Mouse (Mus musculus): ENCODE measurements around the gene Gm20683. TPM values are rescaled to one million over a fixed set of nuclear protein-coding genes. Genes with fewer than 3 reads are reported as not detected.

Gm20683 gene
- polyA plus RNA-seq, 1 experiment from 2014 or later, result 1.4 TPM

GRCm38 (mm10) chr17:25795609-25796092 lies 45.9 kb downstream of the Gm20683 start, which contains the start of gene AC134908.4:
TSS of gene AC134908.4 (minus strand) at chr17:25795659.
- H3K9ac ChIP-seq (replicated peaks; ENCODE audit: low read depth, low read length), result peak within 1 kb of the TSS; percentile 61
- WGBS, result 25% methylated on average over 6 of the region's 6 CpGs
- no peak within 1 kb of the TSS; the same call in 1 of the 2 replicates for H3K27ac ChIP-seq (ENCODE audit: low read length)
- H3K36me3 ChIP-seq (ENCODE audit: control insufficient read depth, insufficient read depth, low read length), result no peaks in the 10 kb centered on the region; the same call in 1 of the 2 replicates
- H3K4me1 ChIP-seq (ENCODE audit: control insufficient read depth, insufficient read depth, low read length), result peaks cover 36% of the 10 kb centered on the region
- no peaks in the 10 kb centered on the region for H3K27me3 ChIP-seq (ENCODE audit: control insufficient read depth, insufficient read depth, low read length)
- peak within 1 kb of the TSS; percentile 93 for H3K4me2 ChIP-seq (replicated peaks; ENCODE audit: low read depth, low read length)
- H3K4me3 ChIP-seq (ENCODE audit: low read depth, low read length), result peak within 1 kb of the TSS; percentile 79
- no peak for ATAC-seq (ENCODE audit: insufficient number of reproducible peaks, insufficient read depth, low FRiP score, low read depth)
- no peaks in the 10 kb centered on the region for H3K9me3 ChIP-seq (ENCODE audit: control insufficient read depth, low read depth, low read length)

- Histone ChIP-seq H3K4me3 (ENCODE audit: low read depth, low read length) (peak overlapping the region; percentile 79; the same call in 1 of the 2 replicates), H3K36me3 (ENCODE audit: control insufficient read depth, insufficient read depth, low read length) (no peaks in the 10 kb centered on the region; the same call in 1 of the 2 replicates), H3K9me3 (ENCODE audit: control insufficient read depth, low read depth, low read length) (no peaks in the 10 kb centered on the region), H3K9ac (replicated peaks; ENCODE audit: low read depth, low read length) (0 out of 2 replicates have a peak overlapping the region, but pooled peaks have one; percentile 6), H3K27ac (ENCODE audit: low read length) (no peak overlapping the region), H3K4me2 (replicated peaks; ENCODE audit: low read depth, low read length) (peak overlapping the region; percentile 93), H3K27me3 (ENCODE audit: control insufficient read depth, insufficient read depth, low read length) (no peaks in the 10 kb centered on the region), H3K4me1 (ENCODE audit: control insufficient read depth, insufficient read depth, low read length) (peaks cover 38% of the 10 kb centered on the region)
- ATAC-seq (ENCODE audit: insufficient number of reproducible peaks, insufficient read depth, low FRiP score, low read depth), result no peak
- 81% methylated on average over 17 of the region's 17 CpGs for WGBS
Measured at GRCm38 (mm10) chr17:25794998-25795397, 46.6 kb downstream of the Gm20683 start.

GRCm38 (mm10) chr17:25794197-25794596 lies 47.4 kb downstream of the Gm20683 start:
- no peaks in the 10 kb centered on the region for H3K27me3 ChIP-seq (ENCODE audit: control insufficient read depth, insufficient read depth, low read length)
- peaks cover 38% of the 10 kb centered on the region for H3K4me1 ChIP-seq (ENCODE audit: control insufficient read depth, insufficient read depth, low read length)
- peaks cover 7% of the 10 kb centered on the region for H3K36me3 ChIP-seq (ENCODE audit: control insufficient read depth, insufficient read depth, low read length)
- H3K4me2 ChIP-seq (replicated peaks; ENCODE audit: low read depth, low read length), result 0 out of 2 replicates have a peak overlapping the region, but pooled peaks have one; percentile 7
- peak overlapping the region; percentile 98; the same call in 1 of the 2 replicates for H3K27ac ChIP-seq (ENCODE audit: low read length)
- no peak overlapping the region for H3K4me3 ChIP-seq (ENCODE audit: low read depth, low read length)
- no peak overlapping the region for H3K9ac ChIP-seq (replicated peaks; ENCODE audit: low read depth, low read length)
- H3K9me3 ChIP-seq (ENCODE audit: control insufficient read depth, low read depth, low read length), result no peaks in the 10 kb centered on the region
- no peak for ATAC-seq (ENCODE audit: insufficient number of reproducible peaks, insufficient read depth, low FRiP score, low read depth)
- WGBS, result 80% methylated on average over 13 of the region's 13 CpGs

GRCm38 (mm10) chr17:25792615-25793014 lies 48.9 kb downstream of the Gm20683 start, which contains the start of gene Fam173a:
TSS of gene Fam173a (minus strand) at chr17:25792901.
- peak within 1 kb of the TSS; percentile 98 for H3K27ac ChIP-seq (ENCODE audit: low read length)
- H3K4me1 ChIP-seq (ENCODE audit: control insufficient read depth, insufficient read depth, low read length), result peaks cover 37% of the 10 kb centered on the region
- peak; percentile 76 for ATAC-seq (ENCODE audit: insufficient number of reproducible peaks, insufficient read depth, low FRiP score, low read depth)
- WGBS, result under 1% methylated on average over 14 of the region's 14 CpGs
- peak within 1 kb of the TSS; percentile 85 for H3K4me2 ChIP-seq (replicated peaks; ENCODE audit: low read depth, low read length)
- no peaks in the 10 kb centered on the region for H3K27me3 ChIP-seq (ENCODE audit: control insufficient read depth, insufficient read depth, low read length)
- peaks cover 11% of the 10 kb centered on the region for H3K36me3 ChIP-seq (ENCODE audit: control insufficient read depth, insufficient read depth, low read length)
- H3K9ac ChIP-seq (replicated peaks; ENCODE audit: low read depth, low read length), result peak within 1 kb of the TSS; percentile 54
- H3K4me3 ChIP-seq (ENCODE audit: low read depth, low read length), result peak within 1 kb of the TSS; percentile 85
- no peaks in the 10 kb centered on the region for H3K9me3 ChIP-seq (ENCODE audit: control insufficient read depth, low read depth, low read length)

DNA sequence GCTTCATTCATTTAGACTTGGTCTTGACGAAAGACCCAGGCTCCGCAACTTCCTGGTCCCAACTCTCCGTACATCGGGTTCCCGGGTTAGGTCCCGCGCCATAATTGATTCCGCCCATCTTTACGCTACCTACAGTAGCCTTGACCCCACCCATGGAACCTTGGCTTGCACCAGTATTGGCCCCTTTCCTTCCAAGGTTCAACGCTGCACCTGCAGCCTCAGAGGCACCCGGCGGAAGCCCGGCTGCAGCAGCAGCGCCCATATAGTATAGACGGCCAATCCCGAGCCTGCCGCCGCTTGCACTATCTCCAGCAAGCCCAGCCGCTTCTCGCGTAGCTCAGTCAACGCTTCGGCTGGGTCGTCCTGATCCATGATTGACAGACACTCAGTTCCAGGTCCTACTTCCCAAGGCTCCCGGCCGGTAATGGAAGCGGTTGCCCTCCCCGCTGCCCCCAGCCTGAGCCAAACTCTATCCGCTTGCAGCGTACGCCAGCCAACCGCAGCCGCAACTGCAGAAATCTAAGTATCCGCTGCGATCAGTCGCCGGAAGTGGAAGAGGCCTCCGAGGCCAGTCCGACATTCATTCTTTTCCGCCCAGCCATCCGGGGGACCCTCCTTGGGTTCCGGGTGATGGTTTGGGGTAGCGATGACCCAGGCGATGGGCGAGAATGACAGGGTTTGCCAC lies 49.6 kb downstream of the Gm20683 start:
- peak; percentile 59; the same call in 1 of the 2 replicates for ATAC-seq (ENCODE audit: insufficient number of reproducible peaks, insufficient read depth, low FRiP score, low read depth)
- no peaks in the 10 kb centered on the region for H3K27me3 ChIP-seq (ENCODE audit: control insufficient read depth, insufficient read depth, low read length)
- peak overlapping the region; percentile 98 for H3K27ac ChIP-seq (ENCODE audit: low read length)
- no peaks in the 10 kb centered on the region for H3K9me3 ChIP-seq (ENCODE audit: control insufficient read depth, low read depth, low read length)
- H3K4me3 ChIP-seq (ENCODE audit: low read depth, low read length), result peak overlapping the region; percentile 85
- H3K4me1 ChIP-seq (ENCODE audit: control insufficient read depth, insufficient read depth, low read length), result peaks cover 33% of the 10 kb centered on the region
- peak overlapping the region; percentile 85 for H3K4me2 ChIP-seq (replicated peaks; ENCODE audit: low read depth, low read length)
- peaks cover 11% of the 10 kb centered on the region for H3K36me3 ChIP-seq (ENCODE audit: control insufficient read depth, insufficient read depth, low read length)
- peak overlapping the region; percentile 54 for H3K9ac ChIP-seq (replicated peaks; ENCODE audit: low read depth, low read length)
- under 1% methylated on average over 45 of the region's 45 CpGs for WGBS

GRCm38 (mm10) chr17:25791320-25791842 lies 50.2 kb downstream of the Gm20683 start:
- peaks cover 33% of the 10 kb centered on the region for H3K4me1 ChIP-seq (ENCODE audit: control insufficient read depth, insufficient read depth, low read length)
- peak overlapping the region; percentile 85 for H3K4me2 ChIP-seq (replicated peaks; ENCODE audit: low read depth, low read length)
- no peak overlapping the region; the same call in 1 of the 2 replicates for H3K27ac ChIP-seq (ENCODE audit: low read length)
- H3K4me3 ChIP-seq (ENCODE audit: low read depth, low read length), result peak overlapping the region; percentile 85
- H3K36me3 ChIP-seq (ENCODE audit: control insufficient read depth, insufficient read depth, low read length), result peaks cover 11% of the 10 kb centered on the region
- no peak for ATAC-seq (ENCODE audit: insufficient number of reproducible peaks, insufficient read depth, low FRiP score, low read depth)
- no peaks in the 10 kb centered on the region for H3K27me3 ChIP-seq (ENCODE audit: control insufficient read depth, insufficient read depth, low read length)
- peak overlapping the region; percentile 54; the same call in 1 of the 2 replicates for H3K9ac ChIP-seq (replicated peaks; ENCODE audit: low read depth, low read length)
- H3K9me3 ChIP-seq (ENCODE audit: control insufficient read depth, low read depth, low read length), result no peaks in the 10 kb centered on the region
- WGBS, result 25% methylated on average over 19 of the region's 19 CpGs

- Histone ChIP-seq H3K9ac (replicated peaks; ENCODE audit: low read depth, low read length) (no peak overlapping the region), H3K4me1 (ENCODE audit: control insufficient read depth, insufficient read depth, low read length) (peaks cover 19% of the 10 kb centered on the region), H3K27ac (ENCODE audit: low read length) (no peak overlapping the region), H3K4me2 (replicated peaks; ENCODE audit: low read depth, low read length) (no peak overlapping the region), H3K9me3 (ENCODE audit: control insufficient read depth, low read depth, low read length) (no peaks in the 10 kb centered on the region), H3K27me3 (ENCODE audit: control insufficient read depth, insufficient read depth, low read length) (no peaks in the 10 kb centered on the region), H3K4me3 (ENCODE audit: low read depth, low read length) (no peak overlapping the region), H3K36me3 (ENCODE audit: control insufficient read depth, insufficient read depth, low read length) (peaks cover 25% of the 10 kb centered on the region)
- 94% methylated on average over 9 of the region's 9 CpGs for WGBS
- ATAC-seq (ENCODE audit: insufficient number of reproducible peaks, insufficient read depth, low FRiP score, low read depth), result no peak
Measured at GRCm38 (mm10) chr17:25786781-25787504, 54.6 kb downstream of the Gm20683 start.

- no peak for ATAC-seq (ENCODE audit: insufficient number of reproducible peaks, insufficient read depth, low FRiP score, low read depth)
- Histone ChIP-seq H3K9ac (replicated peaks; ENCODE audit: low read depth, low read length) (peak within 1 kb of the TSS; percentile 43), H3K4me2 (replicated peaks; ENCODE audit: low read depth, low read length) (peak within 1 kb of the TSS; percentile 92), H3K9me3 (ENCODE audit: control insufficient read depth, low read depth, low read length) (no peaks in the 10 kb centered on the region), H3K4me1 (ENCODE audit: control insufficient read depth, insufficient read depth, low read length) (peaks cover 16% of the 10 kb centered on the region), H3K4me3 (ENCODE audit: low read depth, low read length) (peak within 1 kb of the TSS; percentile 67), H3K27me3 (ENCODE audit: control insufficient read depth, insufficient read depth, low read length) (no peaks in the 10 kb centered on the region), H3K27ac (ENCODE audit: low read length) (peak within 1 kb of the TSS; percentile 77), H3K36me3 (ENCODE audit: control insufficient read depth, insufficient read depth, low read length) (peaks cover 32% of the 10 kb centered on the region)
- WGBS, result 77% methylated on average over 3 of the region's 3 CpGs
Measured at GRCm38 (mm10) chr17:25786280-25786679, 55.3 kb downstream of the Gm20683 start, which contains the start of gene Ccdc78. TSS of gene Ccdc78 (plus strand) at chr17:25786580.

Data from stomach, embryonic 14.5 days (tissue).